Mouse (Mus musculus) liver, postnatal 0 days (tissue): ENCODE data around the gene Hoxd11. TPM values are rescaled to one million over a fixed set of nuclear protein-coding genes. Genes with fewer than 3 reads are reported as not detected.

Source experiments
- ATAC-seq: fragments of 200-750 bp; cut with Nextera tagmentation; 2 replicates; pipeline ENCODE4 v1.8.0; 2017; ENCODE audit warnings: mild to moderate bottlenecking, moderate library complexity
- DNase-seq: peaks from one replicate; pipeline ENCODE4 v3.0.0-alpha.2; 2016
- H3K27ac ChIP-seq: fragments of 300-500 bp; sonication (generic); 2 replicates; pipeline ENCODE4 v1.5.1; 2014; ENCODE audit warnings: antibody characterized with exemption, moderate library complexity, mild to moderate bottlenecking, low read depth
- H3K27me3 ChIP-seq: fragments of 300-500 bp; sonication (generic); 2 replicates; pipeline ENCODE4 v1.6.1; 2014; ENCODE audit warnings: low read length, control low read depth, mixed read lengths; ENCODE audit not compliant: insufficient read depth
- H3K36me3 ChIP-seq: fragments of 300-500 bp; sonication (generic); replicated peaks from 2 replicates; pipeline ENCODE4 v1.6.1; 2014; ENCODE audit warnings: mild to moderate bottlenecking, control low read depth, low read length, moderate library complexity, mixed read lengths; ENCODE audit not compliant: insufficient read depth
- H3K4me1 ChIP-seq: fragments of 300-500 bp; sonication (generic); 2 replicates; pipeline ENCODE4 v1.6.1; 2014; ENCODE audit warnings: antibody characterized with exemption, mild to moderate bottlenecking, control low read depth; ENCODE audit not compliant: insufficient read depth
- H3K4me2 ChIP-seq: fragments of 300-500 bp; sonication (generic); 2 replicates; pipeline ENCODE4 v1.6.1; 2014; ENCODE audit warnings: low read depth, mild to moderate bottlenecking, low read length, moderate library complexity, mixed read lengths
- H3K4me3 ChIP-seq: fragments of 300-500 bp; sonication (generic); 2 replicates; pipeline ENCODE4 v1.5.1; 2014; ENCODE audit warnings: low read depth, low read length
- H3K9ac ChIP-seq: fragments of 300-500 bp; sonication (generic); replicated peaks from 2 replicates; pipeline ENCODE4 v1.6.1; 2014; ENCODE audit warnings: mild to moderate bottlenecking, moderate library complexity
- H3K9me3 ChIP-seq: fragments of 300-500 bp; sonication (generic); 2 replicates; pipeline ENCODE4 v1.6.1; 2016; ENCODE audit warnings: mild to moderate bottlenecking, control low read depth, low read length, mixed read lengths
- CTCF ChIP-seq: sonication (generic); IDR thresholded peaks from 2 replicates; pipeline ENCODE4 v1.5.1; 2016; ENCODE audit warnings: antibody characterized with exemption, low read depth
- EP300 ChIP-seq: IDR thresholded peaks from 2 replicates; pipeline ENCODE4 v1.6.1; 2016; ENCODE audit warnings: antibody characterized with exemption, low read depth, mild to moderate bottlenecking
- WGBS: fragments of 180-500 bp; shearing (Covaris S2); extraction: QIAGEN DNeasy Blood & Tissue Kit; methylation state at CpG from one replicate; pipeline ENCODE4 v1.1.7; 2014; ENCODE audit not compliant: insufficient replicate concordance; 5-methylcytosine and 5-hydroxymethylcytosine counted together
- polyA plus RNA-seq: library from polyadenylated mRNA; unstranded; fragments of >200 nt; fragmentation: Nextera tagmentation; extraction: Ambion mirVana; gene quantifications from 2 replicates; pipeline ENCODE4 v1.2.1, GENCODE M21; 2015

The Hoxd11 gene
- polyA plus RNA-seq, 1 experiment from 2014 or later: not detected

DNA sequence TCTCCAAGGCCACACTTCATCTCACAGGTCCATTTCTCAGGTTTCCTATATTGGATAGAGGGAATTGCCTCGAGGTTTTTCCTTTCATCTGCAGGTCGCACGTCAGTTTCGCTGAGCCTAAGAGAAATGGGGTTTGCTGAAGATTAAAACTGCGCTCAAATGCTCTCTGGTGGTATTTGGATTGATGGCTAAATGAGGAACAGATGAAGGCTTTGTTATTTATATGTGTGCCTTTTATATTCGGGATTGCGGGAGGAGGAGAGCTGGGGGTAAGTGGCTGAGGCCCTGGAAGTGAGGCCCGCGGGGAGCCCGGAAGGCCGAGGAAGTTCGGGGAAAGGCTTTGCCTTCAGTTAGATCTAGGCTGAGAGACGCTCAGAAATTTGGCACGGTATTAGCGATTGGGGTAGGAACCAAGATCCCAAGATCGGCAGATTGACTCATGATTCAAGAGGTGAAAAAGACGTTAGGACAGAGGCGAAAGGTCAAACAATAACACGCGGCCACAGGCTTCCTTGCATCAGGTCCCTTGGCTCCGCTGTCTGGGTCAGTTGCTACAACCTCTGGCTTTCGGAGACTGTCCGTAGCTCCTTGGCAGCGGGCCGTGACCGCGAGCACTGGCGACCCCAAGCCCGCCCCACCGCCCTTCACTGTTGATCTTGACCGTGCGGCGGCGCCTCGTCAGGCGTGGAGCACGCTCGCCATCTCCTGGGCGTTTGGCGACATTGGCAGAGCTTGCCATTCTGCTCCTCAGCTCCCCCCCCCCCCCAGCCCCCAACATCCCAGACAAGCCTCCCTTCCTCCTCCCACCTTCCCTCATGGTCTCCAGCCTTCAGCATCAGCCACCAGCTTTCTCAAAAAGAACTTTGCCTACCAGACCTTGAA lies 6.6 kb upstream of the Hoxd11 start:
- WGBS: 3% methylated on average over 38 of the region's 40 CpGs
- no peaks in the 10 kb centered on the region for H3K9me3 ChIP-seq
- no peak overlapping the region for H3K9ac ChIP-seq
- peak overlapping the region; percentile 61 for H3K4me2 ChIP-seq
- peaks cover 7% of the 10 kb centered on the region for H3K4me1 ChIP-seq
- H3K27ac ChIP-seq: no peak overlapping the region
- TF ChIP-seq EP300 (no peak), CTCF (peak; percentile 75)
- no peaks in the 10 kb centered on the region for H3K36me3 ChIP-seq
- peak overlapping the region; percentile 42 for H3K4me3 ChIP-seq
- DNase-seq (peak; percentile 72), ATAC-seq (peak; percentile 58; the same call in 1 of the 2 replicates)
- peaks cover 100% of the 10 kb centered on the region for H3K27me3 ChIP-seq

- Histone ChIP-seq H3K27me3 (peaks cover 100% of the 10 kb centered on the region), H3K9me3 (no peaks in the 10 kb centered on the region), H3K27ac (no peak overlapping the region), H3K4me1 (no peaks in the 10 kb centered on the region), H3K4me3 (no peak overlapping the region), H3K4me2 (no peak overlapping the region), H3K9ac (no peak overlapping the region), H3K36me3 (no peaks in the 10 kb centered on the region)
- TF ChIP-seq EP300 (no peak), CTCF (no peak)
- DNase-seq: no peak
- 3% methylated on average over 24 of the region's 24 CpGs for WGBS
- no peak for ATAC-seq
These were observed 5.4 kb upstream of the Hoxd11 start for GRCm38 (mm10) chr2:74673835-74674425.

DNA sequence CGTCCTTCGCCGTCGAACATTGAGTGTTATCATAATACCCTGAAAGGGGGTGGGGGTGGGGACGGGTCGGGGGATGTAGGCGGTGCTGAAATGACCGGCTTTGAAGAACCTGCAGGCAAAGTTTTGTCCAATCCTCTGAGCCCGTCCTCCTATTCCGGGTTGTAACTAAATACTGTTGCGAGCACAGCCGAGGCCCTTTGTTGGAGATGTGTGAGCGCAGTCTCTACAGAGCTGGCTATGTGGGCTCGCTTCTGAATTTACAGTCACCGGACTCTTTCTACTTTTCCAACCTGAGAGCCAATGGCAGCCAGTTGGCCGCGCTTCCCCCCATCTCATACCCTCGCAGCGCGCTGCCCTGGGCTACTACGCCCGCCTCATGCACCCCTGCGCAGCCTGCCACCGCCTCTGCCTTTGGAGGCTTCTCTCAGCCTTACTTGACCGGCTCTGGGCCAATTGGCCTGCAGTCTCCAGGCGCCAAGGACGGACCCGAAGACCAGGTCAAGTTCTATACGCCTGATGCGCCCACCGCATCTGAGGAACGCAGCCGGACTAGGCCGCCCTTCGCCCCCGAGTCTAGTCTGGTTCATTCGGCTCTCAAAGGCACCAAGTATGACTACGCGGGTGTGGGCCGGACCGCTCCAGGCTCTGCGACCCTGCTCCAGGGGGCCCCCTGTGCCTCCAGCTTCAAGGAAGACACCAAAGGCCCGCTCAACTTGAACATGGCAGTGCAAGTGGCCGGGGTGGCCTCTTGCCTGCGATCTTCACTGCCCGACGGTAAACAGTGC lies 4.3 kb upstream of the Hoxd11 start, which contains the start of gene Hoxd12:
Gene Hoxd12, plus strand, starts transcription at position 133 of the 785 bp plus-strand sequence.
- no peak for DNase-seq

GRCm38 (mm10) chr2:74675666-74676282 lies 3.6 kb upstream of the Hoxd11 start:
- ATAC-seq (no peak), DNase-seq (no peak)
- Histone ChIP-seq H3K9ac (no peak overlapping the region), H3K4me2 (no peak overlapping the region), H3K4me3 (no peak overlapping the region), H3K4me1 (no peaks in the 10 kb centered on the region), H3K36me3 (no peaks in the 10 kb centered on the region), H3K27me3 (peaks cover 100% of the 10 kb centered on the region), H3K9me3 (no peaks in the 10 kb centered on the region), H3K27ac (no peak overlapping the region)
- no peak for TF ChIP-seq EP300
- 9% methylated on average over 24 of the region's 24 CpGs for WGBS

More for the DNA sequence above, 4.3 kb upstream of the Hoxd11 start, which contains the start of gene Hoxd12:
- no peak for ATAC-seq
- no peak within 1 kb of the TSS for H3K4me3 ChIP-seq
- TF ChIP-seq CTCF: no peak
- no peak for TF ChIP-seq EP300
- H3K27ac ChIP-seq: no peak within 1 kb of the TSS
- H3K36me3 ChIP-seq: no peaks in the 10 kb centered on the region
- peaks cover 100% of the 10 kb centered on the region for H3K27me3 ChIP-seq
- 3% methylated on average over 47 of the region's 47 CpGs for WGBS
- H3K4me1 ChIP-seq: no peaks in the 10 kb centered on the region
- no peak within 1 kb of the TSS for H3K9ac ChIP-seq
- no peaks in the 10 kb centered on the region for H3K9me3 ChIP-seq
- H3K4me2 ChIP-seq: no peak within 1 kb of the TSS

GRCm38 (mm10) chr2:74676376-74677052 lies 2.8 kb upstream of the Hoxd11 start:
- DNase-seq (no peak), ATAC-seq (no peak)
- Histone ChIP-seq H3K36me3 (no peaks in the 10 kb centered on the region), H3K4me1 (no peaks in the 10 kb centered on the region), H3K27ac (no peak overlapping the region), H3K4me3 (no peak overlapping the region), H3K4me2 (no peak overlapping the region), H3K9me3 (no peaks in the 10 kb centered on the region), H3K9ac (no peak overlapping the region), H3K27me3 (peaks cover 100% of the 10 kb centered on the region)
- TF ChIP-seq CTCF (no peak), EP300 (no peak)
- 6% methylated on average over 9 of the region's 9 CpGs for WGBS
